Mouse (Mus musculus) cerebellum, adult 11-12 months (tissue): ENCODE data around the gene Mall.

Experiments used
- DNase-seq: peaks from one replicate; pipeline ENCODE4 v3.0.0; 2022

Mall gene

GRCm38 (mm10) chr2:127729671-127730070 lies at the start of gene Mall:
Gene Mall, minus strand, starts transcription at chr2:127729932.
- DNase-seq: no peak

GRCm38 (mm10) chr2:127778451-127778850 lies 48.7 kb upstream of the Mall start:
- no peak for DNase-seq

GRCm38 (mm10) chr2:127775013-127775412 lies 45.3 kb upstream of the Mall start:
- no peak for DNase-seq

- no peak for DNase-seq
These were observed 44.8 kb upstream of the Mall start for GRCm38 (mm10) chr2:127774578-127774941.

- no peak for DNase-seq
These were observed 44.3 kb upstream of the Mall start for GRCm38 (mm10) chr2:127773938-127774577.

GRCm38 (mm10) chr2:127761587-127761986 lies 31.9 kb upstream of the Mall start:
- DNase-seq: no peak

- no peak for DNase-seq
These were observed 30.8 kb upstream of the Mall start for GRCm38 (mm10) chr2:127760429-127761000.

- no peak for DNase-seq
These were observed 30.3 kb upstream of the Mall start for GRCm38 (mm10) chr2:127760014-127760413.

GRCm38 (mm10) chr2:127759157-127759880 lies 29.6 kb upstream of the Mall start:
- DNase-seq: no peak

GRCm38 (mm10) chr2:127757171-127757570 lies 27.4 kb upstream of the Mall start:
- peak; percentile 90 for DNase-seq

GRCm38 (mm10) chr2:127754113-127754512 lies 24.4 kb upstream of the Mall start:
- DNase-seq: no peak

GRCm38 (mm10) chr2:127751849-127752610 lies 22.3 kb upstream of the Mall start:
- no peak for DNase-seq

GRCm38 (mm10) chr2:127749376-127749775 lies 19.6 kb upstream of the Mall start:
- no peak for DNase-seq

GRCm38 (mm10) chr2:127748316-127748715 lies 18.6 kb upstream of the Mall start:
- DNase-seq: no peak

GRCm38 (mm10) chr2:127742637-127743036 lies 12.9 kb upstream of the Mall start:
- no peak for DNase-seq

GRCm38 (mm10) chr2:127740756-127741519 lies 11.2 kb upstream of the Mall start:
- no peak for DNase-seq

GRCm38 (mm10) chr2:127737885-127738284 lies 8.2 kb upstream of the Mall start:
- DNase-seq: no peak

- no peak for DNase-seq
These were observed 7.0 kb upstream of the Mall start for GRCm38 (mm10) chr2:127736631-127737209.

- DNase-seq: no peak
These were observed 5.9 kb upstream of the Mall start for GRCm38 (mm10) chr2:127735512-127736145.

- DNase-seq: no peak
These were observed 5.2 kb upstream of the Mall start for GRCm38 (mm10) chr2:127734889-127735288.

GRCm38 (mm10) chr2:127730301-127730997 lies 717 bp upstream of the Mall start:
- DNase-seq: no peak
